Mouse (Mus musculus): ENCODE data around the gene Snf8. TPM values are rescaled to one million over a fixed set of nuclear protein-coding genes. Genes with fewer than 3 reads are reported as not detected.

Snf8 gene
- polyA plus RNA-seq, 1 experiment from 2014 or later = 96.0 TPM

DNA sequence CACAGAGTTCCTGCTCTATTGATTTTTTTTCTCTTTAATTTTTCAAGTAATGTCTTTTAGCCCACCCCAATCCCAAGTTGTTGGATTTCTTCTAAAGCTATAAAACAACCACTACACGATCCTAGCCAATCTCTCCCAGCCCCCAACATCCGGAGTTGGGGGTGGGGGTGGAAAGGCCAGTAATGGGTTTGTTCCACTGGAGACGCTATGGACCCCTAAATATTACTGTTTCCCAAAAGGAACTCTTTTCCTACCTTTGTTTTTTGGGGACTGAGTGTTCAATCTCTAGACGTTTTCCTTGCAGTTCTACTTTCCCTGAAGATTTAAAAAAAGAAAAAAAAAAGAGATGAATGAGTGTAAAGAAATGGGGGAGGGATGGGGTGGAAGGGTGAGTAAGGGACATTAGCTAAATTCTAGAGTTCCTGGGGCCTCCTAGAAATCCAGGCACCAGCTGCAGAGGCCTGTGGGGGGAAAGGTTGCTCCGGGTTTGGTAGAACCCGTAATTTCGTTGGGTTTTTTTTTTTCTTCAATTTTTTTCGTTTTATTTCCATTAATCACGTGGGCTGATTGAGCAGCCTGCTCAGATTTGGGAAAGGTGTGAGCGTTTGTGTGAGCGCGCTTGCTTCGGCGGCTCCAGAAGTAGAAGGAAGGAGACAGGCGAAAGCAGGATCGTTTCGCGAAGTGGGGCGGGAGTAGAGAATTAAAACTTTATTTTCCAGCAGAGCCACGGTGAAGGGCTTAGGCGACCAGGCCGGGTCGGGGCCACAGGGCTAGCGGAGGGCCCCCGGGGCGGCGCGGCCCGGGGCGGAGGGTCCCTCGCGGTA is 30.5 kb upstream of the Snf8 start:
- peak overlapping the region; percentile 97 for H3K9ac ChIP-seq (replicated peaks; ENCODE audit: low read length)
- no peak for ATAC-seq (ENCODE audit: low FRiP score, low TSS enrichment)
- H3K4me3 ChIP-seq (ENCODE audit: low read length) = peak overlapping the region; percentile 90
- WGBS = 0% methylated on average over 32 of the region's 32 CpGs
- H3K9me3 ChIP-seq (ENCODE audit: low read length) = no peaks in the 10 kb centered on the region
- no peaks in the 10 kb centered on the region for H3K36me3 ChIP-seq (ENCODE audit: insufficient read depth, low read length)
- peak overlapping the region; percentile 96 for H3K27ac ChIP-seq (ENCODE audit: low read length)
- peaks cover 3% of the 10 kb centered on the region; the same call in 1 of the 2 replicates for H3K27me3 ChIP-seq (ENCODE audit: insufficient read depth, low read length)
- peaks cover 49% of the 10 kb centered on the region for H3K4me1 ChIP-seq (ENCODE audit: insufficient read depth, low read length)
- H3K4me2 ChIP-seq (replicated peaks; ENCODE audit: low read depth, low read length) = peak overlapping the region; percentile 98

DNA sequence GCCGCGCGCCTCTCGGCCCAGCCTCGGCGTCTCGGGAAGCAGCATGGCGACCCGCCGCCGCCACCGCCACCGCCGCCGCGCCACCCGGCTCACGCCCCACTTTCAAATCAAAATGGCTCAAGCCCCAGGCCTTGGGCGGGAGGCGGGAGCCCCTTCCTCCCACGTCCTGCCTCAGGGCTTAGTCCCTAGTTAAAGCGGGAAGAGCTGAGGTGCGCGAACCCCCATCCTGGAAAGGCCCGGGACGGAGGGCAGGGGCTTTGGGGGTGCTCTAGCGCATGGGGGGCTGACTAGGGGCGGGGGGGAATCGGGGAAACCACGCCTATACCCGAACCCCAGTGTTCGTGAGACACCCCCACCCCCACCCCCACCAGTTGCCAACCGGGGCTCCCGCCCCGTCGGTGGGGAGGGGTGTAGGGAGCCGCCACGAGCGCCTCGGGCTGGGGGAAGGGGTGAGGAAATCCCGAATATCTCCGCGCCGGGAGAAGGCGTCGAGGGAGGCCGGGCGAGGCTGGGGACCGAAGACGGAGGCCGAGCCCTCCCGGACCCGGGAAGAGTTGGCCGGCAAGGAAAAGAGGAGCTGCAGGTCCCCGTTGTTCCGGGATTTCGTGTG is 29.8 kb upstream of the Snf8 start:
- WGBS = 0% methylated on average over 49 of the region's 57 CpGs

GRCm38 (mm10) chr11:96005403-96006271 is 29.0 kb upstream of the Snf8 start, which contains the start of gene Igf2bp1:
Igf2bp1 (minus strand) TSS chr11:96005940.
- ATAC-seq (ENCODE audit: low FRiP score, low TSS enrichment) = peak; percentile 69
- Histone ChIP-seq H3K4me1 (ENCODE audit: insufficient read depth, low read length) (peaks cover 42% of the 10 kb centered on the region), H3K4me2 (replicated peaks; ENCODE audit: low read depth, low read length) (peak within 1 kb of the TSS; percentile 98)

More for the DNA sequence above, 29.8 kb upstream of the Snf8 start:
- peak overlapping the region; percentile 90 for H3K4me3 ChIP-seq (ENCODE audit: low read length)
- H3K9me3 ChIP-seq (ENCODE audit: low read length) = no peaks in the 10 kb centered on the region
- peaks cover 3% of the 10 kb centered on the region; the same call in 1 of the 2 replicates for H3K27me3 ChIP-seq (ENCODE audit: insufficient read depth, low read length)
- H3K27ac ChIP-seq (ENCODE audit: low read length) = peak overlapping the region; percentile 96
- ATAC-seq (ENCODE audit: low FRiP score, low TSS enrichment) = peak; percentile 35
- H3K4me2 ChIP-seq (replicated peaks; ENCODE audit: low read depth, low read length) = peak overlapping the region; percentile 98
- peaks cover 48% of the 10 kb centered on the region for H3K4me1 ChIP-seq (ENCODE audit: insufficient read depth, low read length)
- no peaks in the 10 kb centered on the region for H3K36me3 ChIP-seq (ENCODE audit: insufficient read depth, low read length)
- H3K9ac ChIP-seq (replicated peaks; ENCODE audit: low read length) = peak overlapping the region; percentile 97

DNA sequence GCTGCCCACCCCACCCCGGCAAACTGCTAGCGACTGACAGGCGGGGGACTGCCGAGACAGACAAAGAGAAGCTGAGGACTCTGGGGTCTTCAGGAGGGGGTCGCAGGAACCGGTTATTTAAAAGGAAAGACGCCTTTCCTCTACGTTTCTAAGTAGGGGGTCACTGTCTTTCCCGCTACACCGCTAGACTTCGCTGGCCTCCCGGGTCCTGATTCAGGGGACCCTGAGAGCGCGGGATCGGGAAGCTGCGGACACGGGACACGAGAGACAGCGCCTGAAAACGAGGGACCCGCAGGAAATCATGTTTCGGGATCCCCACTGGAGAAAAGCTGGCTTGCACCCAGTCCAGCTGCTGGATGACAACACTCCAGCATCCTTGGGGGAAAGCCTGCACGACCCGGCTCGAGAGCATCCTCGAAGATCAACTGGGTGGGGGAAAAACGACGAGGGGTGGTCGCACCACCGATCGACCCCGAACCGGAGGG is 28.3 kb upstream of the Snf8 start:
- Histone ChIP-seq H3K9ac (replicated peaks; ENCODE audit: low read length) (peak overlapping the region; percentile 97), H3K4me3 (ENCODE audit: low read length) (peak overlapping the region; percentile 90), H3K4me2 (replicated peaks; ENCODE audit: low read depth, low read length) (peak overlapping the region; percentile 98), H3K27ac (ENCODE audit: low read length) (peak overlapping the region; percentile 96), H3K9me3 (ENCODE audit: low read length) (no peaks in the 10 kb centered on the region), H3K27me3 (ENCODE audit: insufficient read depth, low read length) (peaks cover 7% of the 10 kb centered on the region; the same call in 1 of the 2 replicates), H3K4me1 (ENCODE audit: insufficient read depth, low read length) (peaks cover 36% of the 10 kb centered on the region), H3K36me3 (ENCODE audit: insufficient read depth, low read length) (no peaks in the 10 kb centered on the region)
- ATAC-seq (ENCODE audit: low FRiP score, low TSS enrichment) = 0 out of 2 replicates have a peak, but pooled peaks have one; percentile 25
- WGBS = 0% methylated on average over 33 of the region's 33 CpGs

More at GRCm38 (mm10) chr11:96005403-96006271, 29.0 kb upstream of the Snf8 start, which contains the start of gene Igf2bp1:
- Histone ChIP-seq H3K9me3 (ENCODE audit: low read length) (no peaks in the 10 kb centered on the region), H3K36me3 (ENCODE audit: insufficient read depth, low read length) (no peaks in the 10 kb centered on the region), H3K27me3 (ENCODE audit: insufficient read depth, low read length) (peaks cover 3% of the 10 kb centered on the region; the same call in 1 of the 2 replicates), H3K27ac (ENCODE audit: low read length) (peak within 1 kb of the TSS; percentile 96), H3K4me3 (ENCODE audit: low read length) (peak within 1 kb of the TSS; percentile 90), H3K9ac (replicated peaks; ENCODE audit: low read length) (peak within 1 kb of the TSS; percentile 97)
- under 1% methylated on average over 61 of the region's 74 CpGs for WGBS

DNA sequence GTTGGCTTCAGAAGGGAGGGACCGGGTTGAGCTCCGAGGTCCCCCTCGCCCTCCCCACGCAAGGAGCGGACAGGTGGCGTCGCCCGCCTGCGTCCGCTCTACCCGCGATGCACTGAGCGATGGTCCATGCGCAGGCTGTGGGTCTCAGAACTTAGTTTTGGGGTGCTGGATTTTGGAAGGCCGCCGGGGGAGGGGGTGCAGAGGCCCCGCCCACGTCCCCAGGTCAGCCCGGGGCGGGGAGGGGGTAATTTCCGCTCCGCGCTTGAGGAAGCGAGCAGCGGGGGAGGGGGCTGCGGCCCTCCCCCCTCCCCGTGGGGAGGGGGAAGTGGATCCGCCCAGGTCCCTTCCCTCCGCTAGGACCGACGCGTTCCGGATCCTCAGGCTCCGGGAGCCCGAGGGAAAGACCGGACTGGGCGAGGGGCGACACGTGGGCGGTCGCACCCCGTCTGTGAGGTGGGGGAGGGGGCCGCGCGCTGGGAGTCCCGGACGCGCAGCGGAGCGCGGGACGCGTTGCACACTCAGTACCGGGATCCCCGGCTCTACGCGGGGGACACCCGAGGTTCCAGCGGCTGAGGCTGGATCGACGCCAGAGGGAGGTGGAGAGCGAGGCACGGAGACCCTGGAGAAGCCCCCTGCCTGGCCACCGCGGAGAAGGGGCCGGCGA is 27.7 kb upstream of the Snf8 start:
- Histone ChIP-seq H3K27ac (ENCODE audit: low read length) (peak overlapping the region; percentile 96), H3K4me1 (ENCODE audit: insufficient read depth, low read length) (peaks cover 30% of the 10 kb centered on the region), H3K4me2 (replicated peaks; ENCODE audit: low read depth, low read length) (peak overlapping the region; percentile 98), H3K9me3 (ENCODE audit: low read length) (no peaks in the 10 kb centered on the region), H3K36me3 (ENCODE audit: insufficient read depth, low read length) (no peaks in the 10 kb centered on the region), H3K9ac (replicated peaks; ENCODE audit: low read length) (peak overlapping the region; percentile 97), H3K4me3 (ENCODE audit: low read length) (peak overlapping the region; percentile 90), H3K27me3 (ENCODE audit: insufficient read depth, low read length) (peaks cover 8% of the 10 kb centered on the region; the same call in 1 of the 2 replicates)
- WGBS = under 1% methylated on average over 55 of the region's 67 CpGs
- ATAC-seq (ENCODE audit: low FRiP score, low TSS enrichment) = peak; percentile 75

- H3K27me3 ChIP-seq (ENCODE audit: insufficient read depth, low read length) = peaks cover 11% of the 10 kb centered on the region; the same call in 1 of the 2 replicates
- H3K27ac ChIP-seq (ENCODE audit: low read length) = peak overlapping the region; percentile 96
- peaks cover 23% of the 10 kb centered on the region for H3K4me1 ChIP-seq (ENCODE audit: insufficient read depth, low read length)
- peak overlapping the region; percentile 90 for H3K4me3 ChIP-seq (ENCODE audit: low read length)
- H3K9ac ChIP-seq (replicated peaks; ENCODE audit: low read length) = peak overlapping the region; percentile 97
- H3K4me2 ChIP-seq (replicated peaks; ENCODE audit: low read depth, low read length) = peak overlapping the region; percentile 98
- H3K9me3 ChIP-seq (ENCODE audit: low read length) = no peaks in the 10 kb centered on the region
- under 1% methylated on average over 33 of the region's 33 CpGs for WGBS
- ATAC-seq (ENCODE audit: low FRiP score, low TSS enrichment) = no peak; the same call in 1 of the 2 replicates
- no peaks in the 10 kb centered on the region for H3K36me3 ChIP-seq (ENCODE audit: insufficient read depth, low read length)
Measured at GRCm38 (mm10) chr11:96007516-96008235, 27.0 kb upstream of the Snf8 start.

- H3K9ac ChIP-seq (replicated peaks; ENCODE audit: low read length) = no peak overlapping the region
- H3K4me3 ChIP-seq (ENCODE audit: low read length) = no peak overlapping the region
- H3K27me3 ChIP-seq (ENCODE audit: insufficient read depth, low read length) = peaks cover 16% of the 10 kb centered on the region
- H3K9me3 ChIP-seq (ENCODE audit: low read length) = no peaks in the 10 kb centered on the region
- H3K27ac ChIP-seq (ENCODE audit: low read length) = no peak overlapping the region
- peaks cover 14% of the 10 kb centered on the region; the same call in 1 of the 2 replicates for H3K4me1 ChIP-seq (ENCODE audit: insufficient read depth, low read length)
- WGBS = 9% methylated on average over 1 of the region's 1 CpGs
- no peaks in the 10 kb centered on the region for H3K36me3 ChIP-seq (ENCODE audit: insufficient read depth, low read length)
- ATAC-seq (ENCODE audit: low FRiP score, low TSS enrichment) = no peak
- no peak overlapping the region for H3K4me2 ChIP-seq (replicated peaks; ENCODE audit: low read depth, low read length)
Measured at GRCm38 (mm10) chr11:96008827-96009226, 25.9 kb upstream of the Snf8 start.

DNA sequence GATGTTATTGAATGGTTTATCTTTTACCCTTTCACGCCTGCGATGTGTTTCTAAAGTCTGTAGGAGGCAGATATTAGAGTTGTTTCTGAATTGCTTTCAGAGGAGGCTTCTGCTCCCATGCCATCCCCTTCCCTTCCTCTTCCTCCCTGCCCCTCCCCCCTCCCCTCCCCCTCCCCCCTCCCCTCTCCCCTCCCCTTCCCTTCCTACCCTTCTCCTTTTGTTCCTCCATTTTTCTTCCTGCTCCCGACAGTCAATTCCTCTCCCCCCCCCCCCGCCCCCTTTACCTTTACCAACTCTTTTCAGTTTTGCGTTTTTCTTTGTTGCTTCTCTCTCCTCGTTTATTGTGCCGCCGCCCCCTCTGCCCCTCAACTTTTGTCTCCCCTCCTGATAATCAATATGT is 22.7 kb upstream of the Snf8 start:
- WGBS = 9% methylated on average over 5 of the region's 8 CpGs
- no peak for ATAC-seq (ENCODE audit: low FRiP score, low TSS enrichment)
- Histone ChIP-seq H3K27me3 (ENCODE audit: insufficient read depth, low read length) (peaks cover 16% of the 10 kb centered on the region), H3K4me2 (replicated peaks; ENCODE audit: low read depth, low read length) (no peak overlapping the region), H3K4me3 (ENCODE audit: low read length) (no peak overlapping the region), H3K9me3 (ENCODE audit: low read length) (no peaks in the 10 kb centered on the region), H3K9ac (replicated peaks; ENCODE audit: low read length) (no peak overlapping the region), H3K4me1 (ENCODE audit: insufficient read depth, low read length) (peaks cover 10% of the 10 kb centered on the region; the same call in 1 of the 2 replicates), H3K27ac (ENCODE audit: low read length) (no peak overlapping the region), H3K36me3 (ENCODE audit: insufficient read depth, low read length) (no peaks in the 10 kb centered on the region)
